Mouse (Mus musculus) right cerebral cortex, postnatal 10 days (tissue): ENCODE measurements at regions not wholly inside any gene's neighbourhood (a gene's known extent, or its start where the extent isn't known, plus 50 kb on each side); places are given as distances from the start of the nearest gene placed in this dataset.

Experiments used
- DNase-seq, 2 experiments: peaks; one replicate each; pipeline ENCODE4 v3.0.0; 2021; ENCODE audit warnings: low spot score in 2 of 2

DNA sequence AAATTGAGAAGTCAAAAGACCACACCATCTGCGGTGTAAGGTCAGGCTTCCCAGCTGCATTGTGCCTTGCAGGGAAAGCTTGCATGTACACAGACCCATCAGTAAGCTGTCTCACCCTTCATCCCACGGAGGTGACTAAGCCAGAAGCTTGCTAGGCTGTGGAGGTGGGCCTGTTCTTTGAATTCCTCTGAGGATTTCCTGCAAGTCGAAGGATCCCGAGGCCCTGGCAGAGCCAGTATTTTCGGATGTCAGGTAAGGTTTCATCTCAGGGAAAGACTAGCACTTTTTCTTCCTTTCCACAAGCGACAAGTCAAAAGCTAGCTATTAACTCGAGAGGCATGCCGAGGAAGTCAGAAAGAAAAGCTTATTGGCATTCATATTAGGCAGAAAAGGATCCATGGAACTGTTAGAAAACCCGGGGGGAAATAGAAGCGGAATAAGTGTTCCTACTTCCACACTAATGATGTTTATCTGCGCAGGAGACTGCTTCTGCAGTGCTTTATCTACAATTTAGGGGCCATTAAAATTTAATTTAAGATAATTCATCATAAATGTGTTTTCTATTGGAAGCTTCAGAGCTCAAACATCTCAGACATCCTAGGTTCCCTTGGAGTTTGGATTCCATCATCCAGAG is 148.3 kb upstream of the Atp2b1 start:
- DNase-seq, result no peak

GRCm38 (mm10) chr10:98779783-98780182 is 134.4 kb upstream of the Atp2b1 start:
- no peak for DNase-seq

DNA sequence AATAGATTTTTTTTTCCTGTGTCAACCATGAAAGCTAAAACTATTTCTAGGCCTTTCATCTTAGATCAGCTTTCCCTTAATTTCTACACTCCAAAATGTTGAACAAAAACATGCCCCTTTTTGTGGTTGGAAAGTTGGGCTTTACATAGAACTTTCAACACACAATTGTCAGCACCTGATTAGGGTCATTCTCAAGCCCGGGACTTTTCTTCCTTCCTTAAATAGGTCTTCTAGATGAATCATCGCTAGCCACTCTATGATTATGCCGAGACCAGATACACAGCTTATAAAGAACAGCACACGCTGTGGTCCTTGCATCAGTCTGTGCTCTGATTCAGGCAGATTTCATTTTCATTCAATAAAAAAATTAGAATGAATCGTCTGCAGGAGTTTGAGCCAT is 133.3 kb upstream of the Atp2b1 start:
- no peak for DNase-seq

- no peak for DNase-seq
Measured at GRCm38 (mm10) chr10:98781888-98782351, 132.3 kb upstream of the Atp2b1 start.

DNA sequence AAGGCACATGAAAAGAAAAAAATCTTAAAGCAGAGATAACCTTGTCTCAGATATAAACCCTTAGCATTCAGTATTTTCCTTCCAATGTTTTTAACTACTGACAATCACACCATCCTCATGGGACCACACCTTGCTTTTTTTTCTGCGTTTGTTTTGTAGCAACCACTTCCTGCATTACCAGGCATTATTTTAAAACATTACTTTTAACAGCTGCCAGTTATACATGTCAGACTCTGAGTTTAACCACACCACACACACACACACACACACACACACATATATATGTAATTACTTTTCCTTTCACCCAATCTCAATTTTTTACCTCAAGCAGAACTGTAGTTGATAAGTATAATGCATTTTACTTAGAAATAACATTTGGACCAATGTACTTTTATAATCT is 128.8 kb upstream of the Atp2b1 start:
- no peak for DNase-seq

- no peak for DNase-seq
Measured at GRCm38 (mm10) chr10:98786089-98786488, 128.1 kb upstream of the Atp2b1 start.

- no peak for DNase-seq
Measured at GRCm38 (mm10) chr10:98789763-98790162, 124.4 kb upstream of the Atp2b1 start.

DNA sequence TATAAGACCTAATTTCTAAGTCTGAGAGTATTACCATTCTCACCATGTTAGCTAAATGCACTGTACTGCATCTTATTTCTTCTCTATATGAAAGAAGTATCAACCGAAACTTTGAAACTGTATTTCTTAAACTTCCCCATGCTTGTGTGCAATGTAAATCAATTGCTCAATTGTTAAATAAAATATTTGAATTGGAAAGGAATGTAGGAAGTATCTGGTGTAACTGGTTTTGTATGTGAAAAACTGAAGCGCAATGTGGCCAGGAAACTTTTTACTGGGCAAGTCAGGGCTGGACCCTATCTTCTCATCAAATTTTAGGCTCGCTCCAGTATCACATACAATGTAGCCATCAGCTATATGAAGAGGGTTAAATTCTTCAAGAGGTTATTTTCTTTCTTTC is 123.8 kb upstream of the Atp2b1 start:
- no peak for DNase-seq

DNA sequence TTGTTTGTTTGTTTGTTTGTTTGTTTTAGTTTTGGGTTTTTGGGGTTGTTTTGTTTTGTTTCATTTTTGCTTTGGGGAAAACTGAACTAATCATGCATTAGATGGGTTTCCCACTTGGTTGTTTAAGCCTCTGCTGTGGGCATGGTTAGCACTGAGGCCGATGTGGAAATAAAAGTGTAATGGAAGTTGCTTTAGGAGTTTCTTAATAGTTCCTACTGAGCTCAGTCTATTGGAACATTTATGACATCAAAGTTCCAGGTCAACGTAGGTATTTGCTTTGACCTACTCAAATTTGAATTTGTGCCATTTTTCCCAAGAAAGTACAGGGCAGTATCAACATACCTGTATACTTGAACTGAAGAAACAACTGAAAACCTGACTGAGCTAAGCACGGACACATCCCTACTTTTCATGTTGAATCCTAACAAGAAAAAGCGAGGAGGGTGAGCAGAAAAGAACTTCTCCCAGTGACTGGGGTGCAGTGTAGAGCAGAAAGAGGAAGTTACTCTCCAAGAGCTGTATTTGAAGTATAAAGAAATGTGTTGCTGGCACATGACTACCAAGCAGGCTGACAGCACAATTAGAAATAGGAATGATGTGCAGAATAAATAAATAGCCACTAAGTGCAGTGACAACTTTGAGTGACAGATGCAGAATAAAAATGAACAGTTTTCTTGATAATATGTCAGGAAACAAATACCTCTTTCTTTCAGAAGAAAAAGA is 122.0 kb upstream of the Atp2b1 start:
- DNase-seq, result no peak

- DNase-seq, result no peak
Measured at GRCm38 (mm10) chr10:98793926-98794536, 120.2 kb upstream of the Atp2b1 start.

- no peak for DNase-seq
Measured at GRCm38 (mm10) chr10:98796016-98796415, 118.2 kb upstream of the Atp2b1 start.

- no peak for DNase-seq
Measured at GRCm38 (mm10) chr10:98798634-98799415, 115.4 kb upstream of the Atp2b1 start.

DNA sequence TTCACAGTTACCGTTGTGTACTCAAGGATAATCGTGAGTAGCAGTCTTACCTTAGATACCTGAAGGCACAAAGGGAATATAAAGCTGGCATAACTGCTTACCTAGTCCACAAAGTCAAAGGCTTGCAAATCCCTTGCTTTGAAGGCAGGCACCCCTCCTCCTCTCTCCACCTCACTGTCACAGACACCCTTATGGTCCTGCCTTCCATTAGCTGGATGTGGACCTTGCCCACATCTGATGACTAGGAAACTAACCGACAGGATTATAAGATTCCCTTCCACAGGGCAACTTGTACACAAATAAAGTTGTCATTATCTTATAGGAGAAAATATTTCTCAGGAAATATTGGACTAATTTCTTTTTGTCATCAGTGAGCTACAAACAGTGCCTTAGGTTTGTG is 114.4 kb upstream of the Atp2b1 start:
- DNase-seq, result no peak

GRCm38 (mm10) chr10:98800949-98801348 is 113.3 kb upstream of the Atp2b1 start:
- DNase-seq, result no peak

GRCm38 (mm10) chr10:98805013-98805412 is 109.2 kb upstream of the Atp2b1 start:
- no peak for DNase-seq

GRCm38 (mm10) chr10:98806798-98807535 is 107.2 kb upstream of the Atp2b1 start:
- peak; percentile 53 to 68 for DNase-seq

- no peak for DNase-seq
Measured at GRCm38 (mm10) chr10:98808644-98809043, 105.6 kb upstream of the Atp2b1 start.

DNA sequence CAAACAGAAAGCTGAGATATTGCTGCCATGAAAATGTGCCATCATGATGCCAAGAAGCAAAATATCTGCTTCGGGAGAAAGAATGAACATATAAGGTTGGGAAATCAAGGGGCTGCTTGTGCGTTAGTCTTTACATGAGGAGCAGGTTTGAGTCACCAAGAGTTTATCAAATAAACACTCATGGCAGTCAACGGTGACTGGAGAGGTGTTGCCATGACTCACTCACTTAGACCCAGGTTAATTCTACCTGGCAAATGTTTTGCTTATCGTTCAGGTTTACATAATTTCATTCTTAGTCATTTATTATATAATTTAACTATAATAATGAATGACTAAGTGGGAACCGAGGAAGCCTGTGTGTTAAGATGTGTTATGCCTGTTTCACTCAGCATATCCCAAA is 85.2 kb upstream of the Atp2b1 start:
- DNase-seq, result no peak

GRCm38 (mm10) chr10:98831488-98831887 is 82.7 kb upstream of the Atp2b1 start:
- DNase-seq, result no peak

GRCm38 (mm10) chr10:98837289-98838181 is 76.7 kb upstream of the Atp2b1 start:
- DNase-seq, result no peak
